Mouse (Mus musculus) G1E (cell line): Measurements from ENCODE around the gene Arhgap8. TPM values are rescaled to one million over a fixed set of nuclear protein-coding genes. Genes with fewer than 3 reads are reported as not detected.

Experiments
- ATAC-seq: 2 replicates; pipeline ENCODE4 v1.8.0; 2016; ENCODE audit warnings: mild to moderate bottlenecking; ENCODE audit not compliant: insufficient number of reproducible peaks, poor library complexity, low FRiP score, severe bottlenecking; ENCODE audit errors: extremely low read depth
- DNase-seq: peaks from one replicate; pipeline ENCODE4 v3.0.0; 2012; ENCODE audit warnings: low spot score
- H3K27me3 ChIP-seq: 2 replicates; pipeline ENCODE4 v1.6.1; 2012; ENCODE audit warnings: mild to moderate bottlenecking, low read length, inconsistent platforms; ENCODE audit not compliant: insufficient read depth
- H3K36me3 ChIP-seq: replicated peaks from 2 replicates; pipeline ENCODE3; 2012; ENCODE audit warnings: mild to moderate bottlenecking, inconsistent platforms
- H3K4me1 ChIP-seq: 2 replicates; pipeline ENCODE4 v1.6.1; 2012; ENCODE audit warnings: low read depth, low read length, inconsistent platforms, mixed read lengths; ENCODE audit not compliant: insufficient read depth
- H3K4me3 ChIP-seq: 2 replicates; pipeline ENCODE4 v1.5.1; 2012; ENCODE audit warnings: low read depth, mild to moderate bottlenecking, inconsistent platforms, low read length, moderate library complexity, mixed read lengths
- H3K9me3 ChIP-seq: replicated peaks from 2 replicates; pipeline ENCODE4 v1.6.1; 2012; ENCODE audit warnings: inconsistent platforms
- CTCF ChIP-seq: IDR thresholded peaks from 2 replicates; pipeline ENCODE4 v1.5.1; 2012; ENCODE audit warnings: low read depth, low read length, inconsistent platforms, mixed read lengths
- GATA1 ChIP-seq: IDR thresholded peaks from 2 replicates; pipeline ENCODE4 v1.6.1; 2012; ENCODE audit warnings: borderline replicate concordance, low read length, inconsistent platforms, mixed read lengths
- GATA2 ChIP-seq: IDR thresholded peaks from 2 replicates; pipeline ENCODE4 v1.6.1; 2012; ENCODE audit warnings: low read depth, low read length, inconsistent platforms, borderline replicate concordance
- POLR2AphosphoS5 ChIP-seq: IDR thresholded peaks from 2 replicates; pipeline ENCODE4 v1.6.1; 2012; ENCODE audit warnings: low read depth, low read length, inconsistent platforms; ENCODE audit not compliant: insufficient replicate concordance
- TAL1 ChIP-seq: conservative IDR thresholded peaks from 2 replicates; pipeline ENCODE4 v1.6.1; 2012; ENCODE audit warnings: low read depth, low read length, inconsistent platforms, mixed read lengths
- polyA plus RNA-seq: library from polyadenylated mRNA; stranded (reverse); fragments of >175 nt; gene quantifications from 2 replicates; pipeline ENCODE4 v1.2.3, GENCODE M21; 2012
- total RNA-seq, 2 experiments: library from RNA; stranded (forward) in 1 of 2; stranded (reverse) in 1 of 2; fragments of 200-1000 nt in 1 of 2; fragments of >200 nt in 1 of 2; fragmentation: Nextera tagmentation in 1 of 2; gene quantifications; 2 replicates each; pipeline ENCODE4 v1.2.3; 2014 to 2017

Arhgap8 gene
- total and polyA plus RNA-seq, 3 experiments, result not detected

DNA sequence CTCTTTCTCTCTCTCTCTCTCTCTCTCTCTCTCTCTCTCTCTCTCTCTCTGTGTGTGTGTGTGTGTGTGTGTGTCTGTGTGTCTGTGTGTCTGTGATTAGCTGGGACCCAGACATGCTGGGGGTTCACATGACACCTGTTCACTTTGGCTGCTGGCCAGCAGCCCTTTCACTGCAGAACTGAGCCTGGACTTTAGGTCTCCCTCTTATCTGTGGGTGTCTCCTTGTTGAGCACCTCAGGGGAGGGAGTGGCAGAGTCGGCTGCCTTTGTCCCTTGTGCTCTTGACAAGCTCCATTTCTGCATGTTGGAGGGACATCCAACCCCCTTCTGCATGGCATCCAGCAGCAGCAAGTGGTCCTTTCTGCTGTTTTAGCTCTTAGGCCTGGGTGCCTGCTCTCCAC lies 11.0 kb downstream of the Arhgap8 start:
- H3K4me1 ChIP-seq, result no peaks in the 10 kb centered on the region
- DNase-seq, result no peak
- H3K4me3 ChIP-seq, result no peak overlapping the region
- ATAC-seq, result no peak
- H3K27me3 ChIP-seq, result no peaks in the 10 kb centered on the region
- no peaks in the 10 kb centered on the region for H3K36me3 ChIP-seq
- TF ChIP-seq GATA2 (no peak), GATA1 (no peak), TAL1 (no peak), POLR2AphosphoS5 (no peak), CTCF (no peak)
- H3K9me3 ChIP-seq, result peaks cover 83% of the 10 kb centered on the region

GRCm38 (mm10) chr15:84731676-84732424 lies 12.0 kb downstream of the Arhgap8 start:
- Histone ChIP-seq H3K27me3 (no peaks in the 10 kb centered on the region), H3K4me3 (no peak overlapping the region)

GRCm38 (mm10) chr15:84732425-84732749 lies 12.5 kb downstream of the Arhgap8 start:
- no peak overlapping the region for H3K4me3 ChIP-seq
- DNase-seq (no peak), ATAC-seq (no peak)
- peaks cover 81% of the 10 kb centered on the region for H3K9me3 ChIP-seq
- H3K4me1 ChIP-seq, result no peaks in the 10 kb centered on the region
- no peaks in the 10 kb centered on the region for H3K27me3 ChIP-seq
- no peak for TF ChIP-seq POLR2AphosphoS5
- TF ChIP-seq CTCF, result no peak
- TF ChIP-seq GATA1, result no peak
- no peak for TF ChIP-seq GATA2
- TF ChIP-seq TAL1, result no peak
- no peaks in the 10 kb centered on the region for H3K36me3 ChIP-seq

More at GRCm38 (mm10) chr15:84731676-84732424, 12.0 kb downstream of the Arhgap8 start:
- DNase-seq (no peak), ATAC-seq (no peak)
- Histone ChIP-seq H3K36me3 (no peaks in the 10 kb centered on the region), H3K9me3 (peaks cover 82% of the 10 kb centered on the region), H3K4me1 (no peaks in the 10 kb centered on the region)
- no peak for TF ChIP-seq CTCF
- TF ChIP-seq GATA1, result no peak
- no peak for TF ChIP-seq TAL1
- TF ChIP-seq GATA2, result no peak
- TF ChIP-seq POLR2AphosphoS5, result no peak

DNA sequence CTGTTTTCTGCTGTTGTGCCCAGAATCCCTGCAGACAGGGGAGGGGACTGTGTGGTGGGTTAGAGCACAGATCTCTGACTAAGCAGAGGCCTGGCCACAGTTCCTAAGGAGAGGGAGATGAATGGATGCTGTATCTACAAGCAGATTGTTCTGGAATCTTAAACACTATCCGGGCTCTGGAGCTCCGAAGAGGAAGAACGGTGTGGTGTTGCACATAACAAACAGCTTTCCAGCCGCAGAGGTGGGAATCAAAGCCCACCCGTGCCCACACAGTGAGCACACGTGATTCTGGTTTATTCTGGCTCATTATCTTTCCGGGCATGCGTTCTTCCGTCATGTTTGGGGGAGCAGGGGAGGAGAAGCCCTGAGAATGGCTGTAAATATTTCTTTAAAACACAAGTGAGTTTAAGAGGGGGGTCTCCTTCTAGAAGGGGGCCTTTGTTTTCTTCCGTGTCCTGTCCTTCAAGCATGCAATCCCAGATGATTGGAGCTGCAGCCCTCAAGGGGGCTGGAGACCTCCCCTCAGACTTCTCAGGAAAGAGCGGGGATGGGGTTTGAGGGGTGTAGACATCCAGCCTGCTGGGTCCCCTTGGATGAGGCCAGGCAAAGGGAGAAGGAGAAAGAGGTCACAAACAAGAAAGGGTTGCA lies 16.6 kb downstream of the Arhgap8 start:
- TF ChIP-seq GATA2 (no peak), GATA1 (no peak)
- Histone ChIP-seq H3K4me3 (no peak overlapping the region), H3K36me3 (no peaks in the 10 kb centered on the region), H3K9me3 (peaks cover 80% of the 10 kb centered on the region), H3K4me1 (no peaks in the 10 kb centered on the region), H3K27me3 (no peaks in the 10 kb centered on the region)
- no peak for ATAC-seq
- DNase-seq, result no peak

DNA sequence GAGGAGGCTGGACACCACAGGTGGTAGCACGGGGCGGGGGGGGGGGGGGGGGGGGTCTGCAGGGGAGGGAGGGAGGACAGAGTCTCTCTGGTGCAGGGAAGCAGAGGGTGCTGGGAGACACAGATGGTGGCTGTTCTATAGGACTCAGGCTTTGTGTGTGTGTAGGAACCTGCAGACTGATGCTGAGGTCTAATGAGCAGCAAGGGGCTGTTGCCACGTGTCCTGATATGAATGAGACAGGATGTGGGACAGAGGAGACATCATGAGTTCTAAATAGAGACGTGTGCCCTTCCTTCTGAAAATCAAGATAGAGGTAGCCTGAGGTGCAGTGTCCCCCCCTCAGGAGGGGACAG lies 17.1 kb downstream of the Arhgap8 start:
- H3K27me3 ChIP-seq, result no peaks in the 10 kb centered on the region
- DNase-seq (no peak), ATAC-seq (no peak)
- H3K9me3 ChIP-seq, result peaks cover 80% of the 10 kb centered on the region
- no peak overlapping the region for H3K4me3 ChIP-seq
- H3K4me1 ChIP-seq, result no peaks in the 10 kb centered on the region
- H3K36me3 ChIP-seq, result no peaks in the 10 kb centered on the region
- no peak for TF ChIP-seq TAL1
- no peak for TF ChIP-seq GATA1
- TF ChIP-seq POLR2AphosphoS5, result no peak
- TF ChIP-seq GATA2, result no peak
- TF ChIP-seq CTCF, result no peak

DNA sequence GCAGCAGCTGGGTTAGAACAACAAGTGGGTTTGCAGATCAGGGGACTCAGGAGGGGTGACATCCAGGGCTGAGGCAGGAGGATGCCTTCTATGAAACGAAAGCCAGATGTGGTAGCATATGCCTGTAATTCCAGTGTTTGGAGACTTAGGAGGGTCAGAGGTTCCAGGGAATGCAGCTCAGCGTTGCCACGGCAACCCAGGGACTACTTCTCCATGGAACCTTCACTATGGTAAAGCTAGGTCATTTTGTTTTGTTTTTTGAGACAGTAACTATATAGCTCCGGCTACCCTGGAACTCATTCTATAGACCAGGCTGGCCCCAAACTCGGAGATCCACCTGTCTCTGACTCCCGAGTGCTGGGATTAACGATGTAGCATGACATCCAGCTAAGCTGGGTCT lies 18.4 kb downstream of the Arhgap8 start:
- no peak for TF ChIP-seq POLR2AphosphoS5
- TF ChIP-seq GATA2, result no peak
- no peak for TF ChIP-seq CTCF
- ATAC-seq (no peak), DNase-seq (no peak)
- no peak overlapping the region for H3K4me3 ChIP-seq
- no peaks in the 10 kb centered on the region for H3K36me3 ChIP-seq
- H3K4me1 ChIP-seq, result no peaks in the 10 kb centered on the region
- H3K27me3 ChIP-seq, result no peaks in the 10 kb centered on the region
- H3K9me3 ChIP-seq, result peaks cover 79% of the 10 kb centered on the region
